Mouse (Mus musculus) megakaryocyte, embryonic 14.5 days (primary cell): Measurements from ENCODE around the gene Cited1.

Source experiments
- FLI1 ChIP-seq: IDR thresholded peaks from 2 replicates; pipeline ENCODE4 v1.6.1; 2012; ENCODE audit warnings: low read length, inconsistent platforms, mixed read lengths
- GATA1 ChIP-seq: IDR thresholded peaks from 3 replicates; pipeline ENCODE4 v1.6.1; 2012; ENCODE audit warnings: mixed read lengths, low read length, inconsistent platforms, borderline replicate concordance

- TF ChIP-seq FLI1 (no peak), GATA1 (no peak)
Measured at GRCm38 (mm10) chrX:102251221-102251936, 602 bp downstream of the Cited1 start.
